Mouse (Mus musculus) spleen, adult 10 weeks (tissue): ENCODE data around the gene Ttc24. TPM values are rescaled to one million over a fixed set of nuclear protein-coding genes. Genes with fewer than 3 reads are reported as not detected.

Source experiments
- polyA plus RNA-seq: library from polyadenylated mRNA; stranded (reverse); fragments of 350-450 nt; fragmentation: Illumina TruSeq; extraction: RNeasy Lipid Tissue Mini Kit (QIAGEN cat#74804); gene quantifications from one replicate; pipeline ENCODE4 v1.2.3, GENCODE M21; 2015; ENCODE audit warnings: low replicate concordance; ENCODE audit not compliant: insufficient read depth

Gene Ttc24
- not detected for polyA plus RNA-seq

DNA sequence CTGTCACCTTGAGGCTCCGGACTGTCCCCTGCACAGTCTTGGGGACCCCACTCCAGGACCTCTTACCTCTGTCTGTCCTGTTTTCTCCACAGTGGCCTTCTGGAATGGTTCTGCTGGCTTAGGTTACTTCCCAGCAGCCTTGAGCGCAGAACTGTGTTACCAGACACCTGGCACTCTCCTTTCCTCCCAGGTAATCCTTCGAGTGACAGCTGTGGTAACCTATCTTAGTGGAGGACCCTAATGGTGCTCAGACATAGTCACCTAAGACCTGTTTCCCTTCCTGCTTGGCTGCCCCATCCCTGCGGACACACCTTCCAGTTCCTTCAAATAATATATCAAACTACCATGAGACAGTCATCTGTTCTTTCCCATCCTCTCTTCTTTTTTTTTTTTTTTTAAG lies at the start of gene Ttc24:
Ttc24 (minus strand) TSS at position 101 of the 400 bp plus-strand sequence.

GRCm38 (mm10) chr3:88081345-88082223 lies 3.5 kb upstream of the Ttc24 start, which contains the start of gene Iqgap3:
Iqgap3 (plus strand) TSS chr3:88081971.

GRCm38 (mm10) chr3:88057902-88058696 lies 20.0 kb downstream of the Ttc24 start, which contains the start of gene Naxe:
Naxe (minus strand) TSS chr3:88058495.

DNA sequence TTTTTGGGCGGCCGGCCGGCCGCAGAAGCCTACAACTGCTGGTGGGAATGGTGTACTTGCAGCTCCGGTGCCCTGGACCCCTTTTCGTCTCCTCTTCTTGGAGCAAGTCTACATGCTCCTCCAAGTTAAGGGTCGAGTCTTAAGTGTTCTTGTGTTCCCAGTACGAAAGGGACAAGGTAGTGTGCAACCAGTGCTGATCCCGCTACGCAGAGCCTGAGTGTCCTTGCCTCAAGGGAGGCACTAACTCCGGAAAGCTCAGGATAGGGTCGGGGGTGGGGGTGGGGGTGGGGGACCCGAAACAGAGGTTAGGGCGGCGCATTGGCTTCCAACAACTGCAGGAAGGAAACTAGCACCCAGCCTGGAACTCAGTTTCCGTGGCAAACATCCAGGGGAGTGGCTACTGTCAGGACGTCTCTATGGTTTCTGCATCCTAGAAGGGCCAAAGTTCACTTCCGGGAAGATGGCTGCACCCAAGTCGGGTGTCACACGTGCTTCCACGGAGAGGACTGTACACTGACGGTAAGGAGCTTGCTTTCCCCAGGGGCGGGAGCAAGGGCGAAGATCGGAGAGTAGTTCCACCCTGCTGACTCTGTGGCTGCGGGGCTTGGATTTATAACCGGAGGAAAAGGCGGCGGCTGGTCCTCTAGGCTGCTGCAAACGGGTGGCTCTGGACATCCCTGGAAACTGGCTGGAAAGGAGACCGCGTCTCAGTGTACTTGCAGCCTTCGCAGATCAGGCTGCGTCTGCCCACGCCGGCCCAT lies 35.3 kb downstream of the Ttc24 start, which contains the start of gene Gpatch4:
Gpatch4 (plus strand) TSS at position 448 of the 761 bp plus-strand sequence.

DNA sequence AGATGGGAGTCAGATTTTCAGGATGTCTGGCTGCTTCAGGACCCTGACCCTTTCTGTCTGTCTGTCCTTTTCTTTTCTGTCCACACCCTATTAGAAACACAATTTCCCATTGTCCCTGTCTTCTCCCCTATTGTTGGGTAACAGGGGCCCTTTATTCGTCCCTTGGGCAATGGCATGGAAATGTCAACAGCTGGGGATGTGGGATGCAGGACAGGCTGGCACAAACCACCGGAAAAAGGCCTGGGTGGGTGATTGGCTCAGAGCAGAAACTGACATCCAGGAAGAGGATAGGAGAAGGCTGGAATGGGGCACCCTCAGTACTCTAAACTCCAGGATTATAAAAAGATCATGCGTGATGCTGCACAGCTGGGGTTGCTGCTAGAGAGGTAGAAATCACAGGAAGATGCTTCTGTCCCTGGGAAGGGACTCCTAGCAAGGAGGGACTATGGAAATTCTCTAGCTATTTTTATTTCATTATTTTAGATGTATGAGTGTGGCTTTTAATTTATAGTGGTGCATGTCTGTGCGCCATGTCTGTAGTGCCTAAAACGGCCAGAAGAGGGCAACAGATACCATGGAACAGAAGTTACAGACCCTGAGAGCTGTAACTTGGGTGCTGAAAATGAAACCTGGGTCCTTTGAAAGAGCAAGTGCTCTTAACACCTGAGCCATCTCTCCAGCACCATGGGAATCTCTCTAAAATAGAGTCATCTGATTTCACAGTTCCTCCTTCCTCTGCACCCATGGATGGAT lies 50.5 kb downstream of the Ttc24 start, which contains the start of gene Hapln2:
Hapln2 (minus strand) TSS at position 150 of the 753 bp plus-strand sequence.

Other genes with a start within 250 kb of the Ttc24 start
- gene Sh2d2a, start 231.5 kb downstream of the Ttc24 start, polyA plus RNA-seq, result 15.6 TPM
- gene Prcc, start 192.7 kb downstream of the Ttc24 start, polyA plus RNA-seq, result 24.6 TPM
- gene Hdgf, start 172.0 kb downstream of the Ttc24 start, polyA plus RNA-seq, result 113 TPM
- 238 TPM for gene Mrpl24, start 158.8 kb downstream of the Ttc24 start, polyA plus RNA-seq
- gene Isg20l2, start 148.0 kb downstream of the Ttc24 start, polyA plus RNA-seq, result 65.7 TPM
- 30.4 TPM for gene Rrnad1, start 147.6 kb downstream of the Ttc24 start, polyA plus RNA-seq
- not detected for gene Crabp2, start 129.6 kb downstream of the Ttc24 start, polyA plus RNA-seq
- gene Nes, start 107.2 kb downstream of the Ttc24 start, polyA plus RNA-seq, result 2.4 TPM
- gene Bcan, start 78.1 kb downstream of the Ttc24 start, polyA plus RNA-seq, result not detected
- gene Hapln2, start 50.7 kb downstream of the Ttc24 start, polyA plus RNA-seq, result not detected
- 34.2 TPM for gene Gpatch4, start 35.2 kb downstream of the Ttc24 start, polyA plus RNA-seq
- gene Naxe, start 19.8 kb downstream of the Ttc24 start, polyA plus RNA-seq, result 43.0 TPM
- 1.8 TPM for gene Iqgap3, start 3.7 kb upstream of the Ttc24 start, polyA plus RNA-seq
- gene Mef2d, start 64.1 kb upstream of the Ttc24 start, polyA plus RNA-seq, result 77.6 TPM
- not detected for gene Rhbg, start 176.4 kb upstream of the Ttc24 start, polyA plus RNA-seq
- gene Gm38392, start 208.9 kb upstream of the Ttc24 start, polyA plus RNA-seq, result not detected
- 10.0 TPM for gene Tsacc, start 218.7 kb upstream of the Ttc24 start, polyA plus RNA-seq
- gene Cct3, start 218.8 kb upstream of the Ttc24 start, polyA plus RNA-seq, result 168 TPM
- gene Glmp, start 246.7 kb upstream of the Ttc24 start, polyA plus RNA-seq, result 91.9 TPM